Mouse (Mus musculus) retina, adult 2 months (tissue): ENCODE measurements around the gene Wdr72.
A peak's percentile ranks its signal among the peaks of the same experiment; 100 is the strongest.

Experiments used
- DNase-seq: peaks from one replicate; pipeline ENCODE4 v3.0.0-alpha.2; 2012; ENCODE audit warnings: low read depth, low spot score

Wdr72 gene

GRCm38 (mm10) chr9:74109761-74110460 is at the start of gene Wdr72:
Gene Wdr72 (plus strand): TSS chr9:74110356.
- DNase-seq, result no peak

GRCm38 (mm10) chr9:74066278-74066677 is 43.9 kb upstream of the Wdr72 start:
- no peak for DNase-seq

- DNase-seq, result no peak
Observed at GRCm38 (mm10) chr9:74066766-74067165, 43.4 kb upstream of the Wdr72 start.

DNA sequence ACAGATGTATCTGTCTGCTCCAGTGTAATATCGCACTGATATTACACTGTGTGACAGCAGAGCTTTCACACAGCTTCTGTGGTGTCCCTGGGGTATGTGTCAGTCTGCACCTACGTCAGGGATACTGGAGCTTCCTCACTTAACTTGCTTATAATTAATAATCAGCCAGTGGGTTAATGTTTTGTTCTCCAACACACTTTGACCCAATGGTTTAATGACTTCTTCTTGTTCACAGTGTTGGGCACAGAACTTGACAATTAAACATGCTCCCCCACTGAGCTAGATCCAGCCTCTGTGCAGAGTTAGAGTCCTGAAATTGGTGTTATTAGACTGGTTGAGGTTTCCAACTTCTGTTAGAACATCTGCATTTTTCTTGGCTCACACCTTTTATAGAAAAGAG is 34.2 kb upstream of the Wdr72 start:
- DNase-seq, result no peak

GRCm38 (mm10) chr9:74078458-74078857 is 31.7 kb upstream of the Wdr72 start:
- DNase-seq, result no peak

DNA sequence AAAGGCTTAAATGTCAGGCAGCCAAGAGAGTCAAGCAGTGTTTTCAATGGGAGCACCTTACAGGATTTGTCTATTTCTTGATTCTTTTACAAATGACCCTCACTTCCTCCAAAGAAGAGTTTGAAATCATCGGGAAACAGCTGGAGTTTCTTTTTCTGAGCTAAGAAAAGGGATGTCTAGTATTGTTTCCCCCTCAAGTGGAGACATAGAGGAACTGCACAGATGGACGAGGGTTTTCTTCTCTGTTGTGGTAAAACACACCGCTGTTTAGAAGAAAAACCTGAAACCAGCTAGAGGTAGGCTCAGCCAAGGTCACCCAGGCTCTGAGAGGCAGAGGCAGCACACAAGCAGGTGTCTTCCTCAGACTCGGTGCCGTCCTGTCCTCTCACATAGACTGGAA is 29.9 kb upstream of the Wdr72 start:
- DNase-seq, result no peak

DNA sequence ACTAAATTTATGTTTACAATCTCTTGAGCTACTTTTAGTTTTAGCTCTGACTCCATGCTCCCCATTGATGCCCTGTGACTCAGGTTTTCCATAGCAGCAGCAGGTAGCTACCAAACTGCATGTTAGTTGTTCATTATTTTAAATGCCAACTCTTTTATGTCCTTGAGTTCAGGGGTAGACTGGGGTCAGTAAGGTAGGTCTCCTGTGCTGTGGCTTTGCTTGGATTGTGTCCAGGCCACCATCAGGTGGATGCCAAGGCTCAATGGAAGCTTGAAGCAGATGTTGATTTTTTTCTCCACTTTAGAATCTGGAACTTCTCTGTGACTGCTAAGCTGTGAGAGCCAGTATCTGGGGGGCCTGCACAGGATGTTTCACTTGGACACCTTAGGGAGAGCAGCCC is 8.6 kb upstream of the Wdr72 start:
- DNase-seq, result no peak

DNA sequence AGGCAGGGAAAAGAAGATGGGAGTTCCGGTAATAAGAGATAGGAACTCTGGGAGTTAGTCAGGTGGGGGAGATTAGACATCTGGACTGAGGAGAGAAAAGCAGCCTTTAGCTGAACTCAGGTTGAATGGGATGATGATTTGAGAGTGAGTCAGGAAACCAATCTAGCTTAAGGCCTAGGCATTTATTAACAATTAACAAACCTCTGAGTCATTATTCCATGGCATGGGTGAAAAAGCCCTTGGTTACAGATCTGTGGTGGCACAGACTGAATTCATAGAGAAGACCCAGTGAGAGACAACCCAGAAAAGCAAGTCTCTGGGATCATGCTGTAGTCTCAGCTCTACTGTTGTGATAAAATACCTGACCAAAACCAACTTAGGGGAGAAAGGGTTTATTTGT is 7.5 kb upstream of the Wdr72 start:
- DNase-seq, result no peak

DNA sequence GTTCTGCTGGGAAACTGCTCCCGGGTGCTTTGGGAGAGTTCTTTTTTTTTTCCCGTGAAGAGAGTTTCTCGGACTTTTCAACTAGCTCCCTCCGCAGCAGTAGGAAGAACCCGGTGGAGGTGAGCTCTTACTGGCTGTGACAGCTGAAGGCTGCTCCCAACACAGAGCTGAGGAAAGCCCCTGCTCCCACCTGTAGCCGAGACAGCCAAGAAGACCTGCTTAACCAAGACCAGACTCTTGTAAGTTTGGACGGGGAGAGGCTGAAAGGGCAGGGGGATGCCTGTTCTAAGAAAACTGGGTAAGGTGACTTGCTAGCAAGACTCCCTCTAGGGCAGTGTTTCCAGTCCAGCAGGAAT is 283 bp downstream of the Wdr72 start:
- no peak for DNase-seq

GRCm38 (mm10) chr9:74112526-74112925 is 2.4 kb downstream of the Wdr72 start:
- DNase-seq, result no peak

DNA sequence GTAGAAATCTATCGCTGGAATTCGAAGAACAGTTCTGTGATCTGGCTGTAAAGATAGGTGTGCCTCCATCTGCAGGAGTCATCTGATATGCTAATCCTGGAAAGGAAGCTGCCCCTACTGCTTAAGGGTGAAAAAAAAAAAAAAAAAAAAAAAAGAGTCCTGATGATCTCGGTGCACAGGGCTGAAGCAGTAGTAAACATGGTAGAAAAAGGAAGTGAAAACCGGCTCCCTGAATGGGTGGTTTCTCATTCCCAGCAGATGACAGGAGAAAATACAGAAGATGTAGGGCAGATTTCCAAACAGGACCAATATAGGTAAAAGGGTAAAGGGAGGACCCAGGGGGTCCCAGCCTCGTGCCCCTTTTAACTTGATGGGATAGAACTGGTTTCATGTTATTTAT is 16.1 kb downstream of the Wdr72 start:
- no peak for DNase-seq

GRCm38 (mm10) chr9:74134010-74134409 is 23.9 kb downstream of the Wdr72 start:
- DNase-seq, result no peak

GRCm38 (mm10) chr9:74141864-74142263 is 31.7 kb downstream of the Wdr72 start:
- DNase-seq, result peak; percentile 34

- no peak for DNase-seq
Observed at GRCm38 (mm10) chr9:74142705-74143104, 32.5 kb downstream of the Wdr72 start.

DNA sequence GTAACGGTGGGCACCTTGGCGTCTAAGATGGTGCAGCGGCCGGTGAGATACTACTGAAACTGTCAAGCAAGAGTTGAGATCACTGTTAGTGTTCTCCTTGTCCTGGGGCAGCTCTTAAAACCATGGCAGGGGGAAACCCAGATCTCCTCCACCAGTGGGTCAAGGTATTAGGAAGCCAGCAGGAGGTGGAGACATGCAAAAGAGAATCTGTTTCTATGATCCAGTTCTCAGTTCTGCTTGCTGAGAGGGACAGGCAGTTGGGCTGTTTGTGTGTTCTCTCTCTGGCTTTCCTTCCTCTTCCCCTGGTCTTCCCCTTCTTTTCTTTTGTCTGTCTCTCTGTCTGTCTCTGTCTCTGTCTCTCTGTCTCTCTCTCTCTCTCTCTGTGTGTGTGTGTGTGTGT is 35.0 kb downstream of the Wdr72 start:
- DNase-seq, result no peak

DNA sequence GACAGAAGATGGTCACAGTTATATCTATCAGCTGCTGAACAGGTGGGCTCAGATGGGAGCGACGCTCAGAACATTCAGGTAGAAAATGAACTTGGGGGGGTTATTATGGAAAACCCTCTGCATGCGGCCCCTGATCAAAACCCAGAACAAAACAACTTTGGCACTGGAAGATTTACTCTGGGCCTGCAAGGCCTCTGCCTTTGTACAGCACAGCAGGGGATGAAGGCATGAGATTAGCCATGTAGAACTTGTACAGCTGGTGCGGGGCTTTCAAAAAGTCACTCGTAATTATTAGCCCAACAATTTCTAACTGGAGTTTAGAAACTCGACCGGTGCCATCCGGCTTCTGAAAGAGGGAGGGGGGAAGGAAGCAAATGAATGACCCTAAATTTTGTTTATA is 38.1 kb downstream of the Wdr72 start:
- no peak for DNase-seq

GRCm38 (mm10) chr9:74160361-74160933 is 50.3 kb downstream of the Wdr72 start:
- DNase-seq, result no peak

DNA sequence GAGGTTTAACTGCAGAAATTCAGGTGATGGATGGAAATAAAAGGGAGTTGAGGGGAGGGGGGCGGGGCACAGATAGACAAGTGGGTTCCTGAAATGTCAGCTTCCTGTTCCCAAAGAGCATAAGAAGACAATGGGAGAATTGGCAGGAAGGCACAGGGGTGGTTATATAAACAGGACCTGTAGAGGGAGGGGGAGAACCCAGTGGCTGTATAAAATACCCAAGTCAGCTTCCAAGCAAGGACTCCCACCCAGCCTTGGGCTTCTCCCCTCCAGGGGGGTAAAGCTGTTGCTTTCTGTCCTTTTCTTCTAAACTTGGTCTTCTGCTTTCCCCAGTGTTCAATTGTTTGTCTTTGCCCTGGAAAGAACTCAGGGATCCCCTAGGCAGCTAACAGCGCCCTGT is 55.5 kb downstream of the Wdr72 start:
- DNase-seq, result no peak

- DNase-seq, result no peak
Observed at GRCm38 (mm10) chr9:74169904-74170303, 59.7 kb downstream of the Wdr72 start.

DNA sequence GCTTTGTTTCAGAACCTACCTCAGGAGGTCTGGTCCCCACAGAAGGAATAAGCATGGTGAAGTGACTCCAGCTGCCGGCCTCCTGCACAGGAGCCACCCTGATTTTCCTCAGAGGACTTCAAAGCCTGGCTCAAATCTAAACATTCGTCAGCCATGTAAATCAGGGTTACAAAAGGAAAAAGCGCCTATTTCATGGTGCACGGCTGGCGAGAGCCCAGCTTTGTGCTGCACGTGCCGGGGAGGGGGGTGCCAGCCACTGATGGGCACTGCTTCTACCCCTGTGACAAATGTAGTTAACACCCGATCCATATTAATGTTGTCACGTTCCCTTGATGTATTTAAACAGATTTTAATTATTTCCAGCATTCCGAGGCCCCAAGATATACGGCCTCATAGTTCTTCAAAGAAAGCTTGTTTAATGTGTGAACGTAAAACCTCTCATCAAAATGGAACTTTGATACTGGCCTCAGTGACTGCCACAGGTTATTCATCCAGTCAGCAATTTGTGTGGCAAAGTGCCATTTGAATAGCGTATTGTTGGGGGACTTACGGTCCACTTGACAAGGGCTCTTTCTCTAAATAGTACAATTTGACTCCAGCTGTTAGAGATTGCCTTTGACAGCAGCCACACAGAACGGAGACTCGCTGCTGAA is 76.7 kb downstream of the Wdr72 start:
- DNase-seq, result no peak

- no peak for DNase-seq
Observed at GRCm38 (mm10) chr9:74187401-74188029, 77.4 kb downstream of the Wdr72 start.

DNA sequence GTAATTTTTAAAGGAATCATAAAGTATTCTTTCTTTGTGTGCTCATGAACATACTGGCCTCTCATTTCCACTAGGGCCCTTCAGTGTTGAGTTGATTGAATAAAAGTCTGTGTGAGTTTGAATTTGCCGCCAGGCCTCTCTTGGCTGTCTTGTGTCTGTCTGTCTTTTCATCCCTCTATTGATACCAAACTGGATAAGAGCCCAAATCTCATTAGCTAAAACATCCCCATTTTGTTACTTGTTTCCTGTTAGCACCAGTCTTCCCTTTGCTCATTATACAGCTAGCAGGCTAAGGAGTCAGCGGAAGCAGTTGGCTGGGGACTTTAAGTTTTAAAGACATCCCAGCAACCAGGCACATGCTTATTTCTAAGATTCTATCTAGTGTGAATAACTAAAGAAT is 84.7 kb downstream of the Wdr72 start:
- DNase-seq, result no peak

DNA sequence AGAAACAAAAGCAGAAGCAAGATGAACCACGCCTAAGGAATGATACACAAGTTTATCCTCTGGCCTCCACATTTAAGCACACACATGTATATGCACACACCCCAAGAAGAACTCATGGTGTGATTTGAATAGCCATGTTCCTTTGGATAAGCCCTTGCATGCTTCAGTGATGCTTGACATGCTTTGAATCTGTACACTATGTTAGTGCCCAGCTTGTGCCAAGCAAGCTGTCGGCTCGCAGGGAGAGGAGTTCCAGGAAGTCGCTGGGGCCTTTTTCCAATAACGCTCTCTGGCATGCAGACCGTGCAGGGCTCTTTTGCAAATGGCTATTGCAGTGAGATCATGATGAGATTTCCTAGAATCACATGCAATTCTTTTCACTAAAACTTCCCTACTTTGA is 118.1 kb downstream of the Wdr72 start:
- no peak for DNase-seq
